Mouse (Mus musculus) ES-Bruce4 (cell line): ENCODE data around the gene Cd4.

Source experiments
- CTCF ChIP-seq: IDR thresholded peaks from one replicate; pipeline ENCODE4 v1.8.1; 2011; ENCODE audit warnings: low read depth, low read length
- POLR2A ChIP-seq: IDR thresholded peaks from one replicate; pipeline ENCODE4 v1.8.1; 2011; ENCODE audit warnings: low read length; ENCODE audit not compliant: insufficient read depth

DNA sequence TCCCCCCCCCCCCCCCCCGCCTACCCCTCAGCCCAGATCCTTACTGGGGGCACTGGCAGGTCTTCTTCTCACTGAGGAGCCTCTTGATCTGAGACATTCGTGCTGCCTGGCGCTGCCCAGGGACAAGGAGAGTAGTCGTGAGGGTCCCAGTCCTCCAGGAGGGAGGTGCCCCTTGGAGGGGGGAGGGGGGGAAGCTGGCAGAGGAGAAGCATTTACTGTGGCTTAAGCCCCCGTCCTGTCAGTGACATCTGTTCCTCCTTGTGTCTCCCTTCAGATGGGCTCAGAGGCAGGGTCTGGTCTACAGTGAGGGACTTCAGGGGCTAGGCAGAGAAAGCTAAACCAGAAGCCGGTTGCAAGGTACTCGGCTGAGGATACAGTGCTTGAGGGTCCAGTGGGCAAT is 21.5 kb downstream of the Cd4 start:
- TF ChIP-seq POLR2A: no peak
- no peak for TF ChIP-seq CTCF
